Mouse (Mus musculus) lung, adult 18-20 months (tissue): ENCODE measurements around the gene Trim68.
"Not testable (repeated sequence)": the region's sequence is repeated elsewhere in the genome, so short reads cannot be mapped to it uniquely, and the experiment has no call there.

ENCODE experiments used
- DNase-seq, 2 experiments: peaks; one replicate each; pipeline ENCODE4 v3.0.0; 2022; ENCODE audit warnings: mixed read lengths in 2 of 2

Gene Trim68

DNA sequence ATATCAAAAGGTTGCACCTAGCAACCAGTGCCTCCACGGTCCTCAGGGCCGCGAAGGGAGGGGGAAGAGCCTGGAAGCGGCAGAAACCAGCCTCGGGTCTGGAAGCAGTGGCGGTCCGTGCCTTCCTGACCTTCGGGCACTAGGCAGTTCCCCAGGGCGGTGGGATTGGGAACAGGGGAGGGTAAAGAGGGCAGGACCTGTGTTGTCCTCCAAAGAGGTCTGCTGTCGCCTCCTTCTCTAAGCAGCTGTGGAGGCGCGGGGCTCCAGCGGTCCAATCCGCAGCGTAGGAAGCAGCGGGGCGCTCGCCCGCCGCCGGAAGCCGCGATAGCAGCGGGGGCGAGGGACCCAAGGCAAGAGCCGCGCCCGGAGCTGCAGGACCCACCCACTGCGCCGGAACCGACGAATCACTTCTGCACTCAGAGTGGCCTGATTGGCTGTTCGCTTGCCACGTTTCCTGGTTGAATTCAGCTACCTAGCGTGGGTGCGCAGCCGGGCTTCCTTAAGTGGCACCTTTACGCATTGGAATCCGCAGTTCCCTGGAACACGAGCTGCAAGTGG, at the start of gene Trim68:
Gene Trim68 (minus strand): TSS at position 384 of the 558 bp plus-strand sequence.
- peak; percentile 95 for DNase-seq

- no peak for DNase-seq
Observed at GRCm38 (mm10) chr7:102733793-102734192, 46.7 kb upstream of the Trim68 start.

- DNase-seq = no peak
Observed at GRCm38 (mm10) chr7:102727391-102727790, 40.3 kb upstream of the Trim68 start, which contains the start of gene Olfr559. Gene Olfr559, minus strand, starts transcription at chr7:102727491.

DNA sequence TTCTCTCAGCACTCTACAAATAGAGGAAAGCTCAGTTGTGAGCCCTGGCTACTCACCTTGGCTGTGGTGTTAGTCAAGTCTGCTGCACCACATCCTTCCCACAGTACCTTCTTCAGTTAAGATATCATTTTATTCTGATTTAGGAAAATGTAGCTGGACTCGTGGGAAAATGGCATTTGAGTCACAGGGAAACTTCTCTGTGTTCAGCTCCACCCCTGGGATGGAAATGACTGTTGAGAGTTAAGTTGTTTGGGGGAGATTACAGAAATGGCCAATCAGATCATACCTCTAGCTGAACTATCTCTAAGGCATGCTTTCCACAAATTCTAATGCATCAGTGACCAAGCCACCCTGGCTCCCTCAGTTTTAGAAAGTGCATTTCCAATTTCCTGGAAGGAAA, 31.8 kb upstream of the Trim68 start, which contains the start of gene Olfr33:
Gene Olfr33 (minus strand): TSS at position 101 of the 400 bp plus-strand sequence.
- no peak for DNase-seq

DNA sequence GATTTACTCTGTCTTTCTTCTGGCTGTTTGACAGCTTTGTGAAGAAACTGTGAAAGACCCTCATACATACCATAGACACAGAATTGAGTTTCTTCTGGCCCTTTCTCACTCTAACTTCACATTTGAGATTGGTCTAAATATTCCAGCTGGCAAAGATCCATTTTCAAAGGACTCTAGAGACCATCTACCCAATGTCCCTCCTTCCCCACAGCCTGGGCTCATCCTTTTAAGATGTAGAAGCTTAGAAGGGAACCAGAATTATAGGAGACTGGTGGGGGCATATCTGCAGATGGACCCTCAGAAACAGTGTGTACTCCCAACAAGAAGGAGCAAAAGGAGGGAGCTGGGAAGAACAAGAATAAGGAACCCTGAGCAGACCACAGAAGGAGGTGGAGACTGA, 14.8 kb upstream of the Trim68 start, which contains the start of gene Olfr558:
Gene Olfr558 (plus strand): TSS at position 301 of the 400 bp plus-strand sequence.
- DNase-seq = no peak

DNA sequence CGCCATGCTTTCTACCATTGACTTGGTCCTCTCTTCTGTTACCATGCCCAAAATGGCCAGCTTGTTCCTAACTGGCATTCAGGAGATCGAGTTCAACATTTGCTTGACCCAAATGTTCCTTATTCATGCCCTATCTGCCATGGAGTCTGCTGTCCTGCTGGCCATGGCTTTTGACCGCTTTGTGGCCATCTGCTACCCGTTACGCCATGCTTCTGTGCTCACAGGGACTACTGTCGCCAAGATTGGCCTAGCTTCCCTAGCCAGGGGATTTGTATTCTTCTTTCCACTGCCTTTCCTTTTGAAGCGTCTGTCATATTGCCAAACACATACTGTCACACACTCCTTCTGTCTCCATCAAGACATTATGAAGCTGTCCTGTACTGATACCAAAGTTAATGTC, 11.3 kb upstream of the Trim68 start:
- no peak for DNase-seq

GRCm38 (mm10) chr7:102695358-102696125, 8.4 kb upstream of the Trim68 start, which contains the start of gene Olfr557:
Gene Olfr557, plus strand, starts transcription at chr7:102695910.
- DNase-seq = no peak

DNA sequence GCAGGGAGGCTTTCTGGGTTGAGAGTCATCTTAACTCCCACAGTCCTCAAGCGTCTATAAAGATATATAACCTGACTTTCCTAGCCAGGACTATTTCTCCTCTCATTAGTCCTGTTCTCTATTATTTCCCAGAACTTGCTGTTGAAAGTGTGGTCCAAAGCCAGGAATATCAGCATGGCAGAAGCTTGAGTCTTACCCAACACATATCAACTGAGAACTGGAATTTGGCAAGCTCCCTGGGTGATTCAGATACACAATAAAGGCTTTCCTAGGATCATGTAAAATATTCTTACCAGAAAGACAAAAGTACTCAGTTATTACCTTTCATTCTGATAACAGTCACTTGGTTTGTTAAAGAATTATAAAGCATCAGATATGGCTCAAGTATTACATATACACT, 5.2 kb downstream of the Trim68 start:
- no peak for DNase-seq

GRCm38 (mm10) chr7:102676225-102676624, 10.9 kb downstream of the Trim68 start:
- no peak for DNase-seq

DNA sequence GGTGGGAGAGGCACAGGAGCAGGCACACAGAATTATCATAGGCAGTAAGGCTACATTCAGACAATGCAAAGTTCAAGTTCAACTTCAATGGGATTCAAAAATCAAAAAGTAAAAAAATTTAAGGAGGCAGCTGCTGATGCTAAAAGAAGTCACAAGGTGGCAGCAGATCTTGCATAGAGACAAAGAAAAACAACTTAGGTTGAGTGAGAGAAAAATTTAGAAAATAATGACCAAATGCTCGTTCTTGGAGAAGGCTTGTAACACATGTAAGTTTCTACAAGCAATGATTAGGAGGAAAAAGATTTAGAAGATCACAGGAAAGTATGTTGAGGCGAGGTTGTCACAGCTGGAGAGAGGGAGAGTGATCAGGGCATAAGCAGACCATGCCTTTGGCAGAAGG, 21.7 kb downstream of the Trim68 start:
- no peak for DNase-seq

- DNase-seq = no peak
Observed at GRCm38 (mm10) chr7:102664599-102664998, 22.5 kb downstream of the Trim68 start, which contains the start of gene Olfr556. Gene Olfr556, plus strand, starts transcription at chr7:102664899.

DNA sequence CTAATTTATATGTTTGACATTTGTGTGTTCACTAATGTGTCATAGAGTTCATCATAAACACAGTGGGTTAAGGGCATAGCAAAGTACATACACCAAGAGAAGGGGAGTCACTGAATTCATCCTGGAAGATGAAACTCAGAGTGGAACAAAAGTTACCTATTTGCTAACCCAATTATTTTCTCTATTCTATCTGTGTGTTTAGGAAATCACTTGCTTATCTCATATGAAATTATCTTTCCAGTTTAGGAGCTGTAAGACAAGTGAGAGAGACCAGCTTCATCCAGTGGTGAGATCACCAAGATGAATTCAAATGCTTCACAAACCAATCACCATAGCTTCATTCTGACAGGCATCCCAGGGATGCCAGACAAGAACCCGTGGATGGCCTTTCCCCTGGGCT, 28.6 kb downstream of the Trim68 start, which contains the start of gene Olfr555:
Gene Olfr555 (plus strand): TSS at position 301 of the 400 bp plus-strand sequence.
- DNase-seq = no peak

DNA sequence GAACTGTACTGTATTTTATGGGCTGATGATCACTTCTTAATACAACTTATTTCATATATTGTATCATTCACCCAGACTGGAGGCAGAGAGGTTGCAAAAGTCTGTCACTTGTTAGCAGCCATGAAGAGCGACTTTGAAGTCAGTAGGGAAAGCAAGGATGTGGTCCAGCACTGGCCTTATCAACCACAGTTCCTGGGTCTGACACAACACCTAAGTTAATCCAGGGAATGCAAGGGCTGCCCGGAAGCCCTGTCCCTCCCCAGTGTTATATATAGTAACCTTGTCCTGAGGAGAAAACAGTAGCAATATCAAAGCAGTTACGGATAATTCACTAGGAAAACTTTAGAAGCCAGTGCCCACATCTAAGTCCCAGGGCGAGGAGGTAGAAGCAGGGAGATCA, 42.2 kb downstream of the Trim68 start:
- not testable (repeated sequence) for DNase-seq

- DNase-seq = no peak
Observed at GRCm38 (mm10) chr7:102638132-102638531, 49.0 kb downstream of the Trim68 start, which contains the start of gene Olfr554. Gene Olfr554, plus strand, starts transcription at chr7:102638432.

- DNase-seq = peak in 1 of 2 experiments; percentile 52
Observed at GRCm38 (mm10) chr7:102636665-102637064, 50.5 kb downstream of the Trim68 start.
